Mouse (Mus musculus) embryonic facial prominence, embryonic 10.5 days (tissue): ENCODE data around the gene Gsta2. TPM values are rescaled to one million over a fixed set of nuclear protein-coding genes. Genes with fewer than 3 reads are reported as not detected.
A peak's percentile ranks its signal among the peaks of the same experiment; 100 is the strongest.
"Not testable (repeated sequence)": the region's sequence is repeated elsewhere in the genome, so short reads cannot be mapped to it uniquely, and the experiment has no call there.

ENCODE experiments used
- DNase-seq: peaks from one replicate; pipeline ENCODE4 v3.0.0-alpha.2; 2017; ENCODE audit warnings: low spot score
- H3K27ac ChIP-seq: fragments of 300-500 bp; sonication (generic); replicated peaks from 2 replicates; pipeline ENCODE4 v1.5.1; 2016; ENCODE audit warnings: mild to moderate bottlenecking
- H3K27me3 ChIP-seq: fragments of 300-500 bp; sonication (generic); replicated peaks from 2 replicates; pipeline ENCODE4 v1.6.1; 2016; ENCODE audit warnings: low read depth, mild to moderate bottlenecking; ENCODE audit not compliant: poor library complexity, severe bottlenecking
- H3K36me3 ChIP-seq: fragments of 300-500 bp; sonication (generic); replicated peaks from 2 replicates; pipeline ENCODE4 v1.6.1; 2016; ENCODE audit warnings: mild to moderate bottlenecking, moderate library complexity
- H3K4me1 ChIP-seq: fragments of 300-500 bp; sonication (generic); 2 replicates; pipeline ENCODE4 v1.6.1; 2016
- H3K4me3 ChIP-seq: fragments of 300-500 bp; sonication (generic); 2 replicates; pipeline ENCODE4 v1.5.1; 2016; ENCODE audit warnings: mild to moderate bottlenecking, moderate library complexity
- H3K9me3 ChIP-seq: fragments of 300-500 bp; sonication (generic); 2 replicates; pipeline ENCODE4 v1.6.1; 2016; ENCODE audit warnings: mild to moderate bottlenecking
- WGBS: fragments of 180-500 bp; shearing (Covaris S2); methylation state at CpG from one replicate; pipeline ENCODE4 v1.1.7; 2016; 5-methylcytosine and 5-hydroxymethylcytosine counted together
- polyA plus RNA-seq: library from polyadenylated mRNA; unstranded; fragments of >200 nt; fragmentation: Nextera tagmentation; extraction: Ambion mirVana; gene quantifications from 2 replicates; pipeline ENCODE4 v1.2.1, GENCODE M21; 2016

Gene Gsta2
- polyA plus RNA-seq, 1 experiment from 2014 or later, result not detected

DNA sequence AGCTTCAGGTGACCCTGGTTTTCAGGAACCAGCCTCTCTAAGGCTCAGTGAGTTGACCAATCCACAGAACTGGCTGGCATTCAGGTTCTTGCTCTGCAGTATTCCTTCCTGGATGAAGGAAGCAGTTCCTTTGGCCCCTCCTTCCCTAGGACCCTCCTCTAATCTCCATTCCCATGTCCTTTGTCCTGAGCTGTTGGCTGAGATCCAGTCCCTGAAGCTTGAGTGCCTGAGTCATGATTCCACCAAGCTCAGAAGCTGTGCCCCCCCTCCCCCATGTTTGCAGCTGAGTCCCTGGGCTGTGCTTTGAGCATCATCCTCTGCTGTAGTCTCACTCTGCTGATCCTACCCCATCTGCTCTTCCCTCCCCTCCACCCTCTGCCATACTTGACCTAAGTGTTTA, 18.5 kb downstream of the Gsta2 start:
- not testable (repeated sequence) for H3K27ac ChIP-seq, H3K9me3 ChIP-seq, H3K4me1 ChIP-seq, H3K27me3 ChIP-seq, H3K4me3 ChIP-seq, DNase-seq, H3K36me3 ChIP-seq

DNA sequence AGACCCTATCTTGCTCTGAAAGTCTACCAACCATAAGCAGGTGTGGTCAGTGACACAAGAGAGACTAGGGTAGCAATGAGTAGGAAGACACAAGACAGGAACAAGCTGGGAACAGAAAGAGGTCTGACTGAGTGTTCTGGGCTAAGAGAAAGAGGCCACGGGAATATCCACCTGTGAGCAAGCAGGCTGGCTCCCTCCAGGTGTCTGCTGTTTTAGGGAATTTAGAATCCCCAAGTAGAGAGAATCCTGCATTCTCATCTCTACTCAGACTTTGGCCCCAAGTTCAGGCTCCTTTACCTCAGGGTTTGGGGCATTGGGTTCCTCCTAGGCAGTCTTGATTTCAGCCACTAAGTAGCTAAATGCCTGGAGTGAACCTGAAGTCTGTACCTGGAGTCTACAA, 28.3 kb downstream of the Gsta2 start, which contains the start of gene Omt2b:
Gene Omt2b, plus strand, starts transcription at position 301 of the 400 bp plus-strand sequence.
- H3K4me3 ChIP-seq, H3K36me3 ChIP-seq, H3K4me1 ChIP-seq, H3K9me3 ChIP-seq, DNase-seq, H3K27ac ChIP-seq, H3K27me3 ChIP-seq: not testable (repeated sequence)
- WGBS, result 75% methylated on average over 1 of the region's 1 CpGs

DNA sequence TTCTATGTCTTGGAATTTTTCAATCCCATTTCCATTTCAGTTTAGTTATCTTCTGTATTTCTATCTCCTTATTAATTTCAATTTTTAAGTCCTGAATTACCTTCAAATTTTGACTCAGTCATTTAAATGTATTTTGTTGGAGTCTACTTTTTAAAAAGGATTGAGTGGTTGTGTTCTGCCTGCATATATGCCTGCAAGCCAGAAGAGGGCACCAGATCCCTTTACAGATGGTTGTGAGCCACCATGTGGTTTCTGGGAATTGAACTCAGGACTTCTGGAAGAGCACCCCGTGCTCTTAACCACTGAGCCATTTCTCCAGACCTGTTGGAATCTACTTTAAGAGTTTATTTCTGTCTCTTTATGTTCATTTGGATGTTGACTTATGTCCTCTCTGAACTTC, 36.1 kb downstream of the Gsta2 start:
- Histone ChIP-seq H3K4me3 (no peak overlapping the region), H3K36me3 (no peaks in the 10 kb centered on the region), H3K4me1 (no peaks in the 10 kb centered on the region), H3K27me3 (no peaks in the 10 kb centered on the region), H3K27ac (no peak overlapping the region), H3K9me3 (no peaks in the 10 kb centered on the region)
- 47% methylated on average over 1 of the region's 1 CpGs for WGBS
- no peak for DNase-seq

DNA sequence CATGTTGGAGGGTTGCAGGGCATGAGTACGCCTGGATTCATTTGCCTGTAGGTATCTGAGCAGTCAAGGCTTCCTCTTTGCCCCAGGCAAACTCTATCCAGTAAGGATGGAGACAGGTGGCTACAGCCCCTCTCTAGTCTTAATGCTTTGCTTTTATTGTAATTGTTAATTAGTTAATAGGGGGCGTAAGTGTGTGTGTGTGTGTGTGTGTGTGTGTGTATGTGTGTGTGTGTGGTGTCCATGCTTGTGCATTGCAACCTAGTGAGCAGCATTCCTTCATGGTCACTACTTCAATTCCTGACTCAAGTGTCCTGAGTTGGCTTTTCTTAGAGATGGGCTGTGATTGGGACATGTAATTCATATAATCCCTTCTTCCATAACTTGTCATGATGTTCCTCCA, 40.9 kb downstream of the Gsta2 start, which contains the start of gene Omt2a:
Gene Omt2a, minus strand, starts transcription at position 101 of the 400 bp plus-strand sequence.
- DNase-seq, result no peak
- no peaks in the 10 kb centered on the region for H3K4me1 ChIP-seq
- no peak within 1 kb of the TSS for H3K27ac ChIP-seq
- 80% methylated on average over 2 of the region's 2 CpGs for WGBS
- no peaks in the 10 kb centered on the region for H3K27me3 ChIP-seq
- no peak within 1 kb of the TSS for H3K4me3 ChIP-seq
- H3K36me3 ChIP-seq, result no peaks in the 10 kb centered on the region
- no peaks in the 10 kb centered on the region for H3K9me3 ChIP-seq

DNA sequence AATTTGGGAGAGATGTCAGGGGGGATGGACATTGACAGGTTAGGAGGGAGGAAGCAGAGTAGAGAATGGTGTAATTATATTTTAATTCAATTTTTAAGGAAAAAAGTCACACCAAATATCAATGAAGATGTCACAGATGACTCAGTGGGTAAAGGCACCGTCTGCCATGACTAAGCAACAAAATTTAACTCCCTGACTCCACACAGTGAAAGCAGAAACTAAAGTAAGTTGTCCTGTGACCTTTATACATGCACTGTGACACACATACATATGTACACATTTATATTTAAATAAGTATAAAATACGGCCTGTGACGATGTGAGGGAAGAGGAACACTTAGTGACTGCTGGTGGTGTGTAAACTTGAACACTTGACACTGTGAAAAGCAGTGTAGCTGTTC, 47.5 kb downstream of the Gsta2 start:
- H3K4me1 ChIP-seq, H3K27me3 ChIP-seq: not testable (repeated sequence)
- 88% methylated on average over 3 of the region's 3 CpGs for WGBS

DNA sequence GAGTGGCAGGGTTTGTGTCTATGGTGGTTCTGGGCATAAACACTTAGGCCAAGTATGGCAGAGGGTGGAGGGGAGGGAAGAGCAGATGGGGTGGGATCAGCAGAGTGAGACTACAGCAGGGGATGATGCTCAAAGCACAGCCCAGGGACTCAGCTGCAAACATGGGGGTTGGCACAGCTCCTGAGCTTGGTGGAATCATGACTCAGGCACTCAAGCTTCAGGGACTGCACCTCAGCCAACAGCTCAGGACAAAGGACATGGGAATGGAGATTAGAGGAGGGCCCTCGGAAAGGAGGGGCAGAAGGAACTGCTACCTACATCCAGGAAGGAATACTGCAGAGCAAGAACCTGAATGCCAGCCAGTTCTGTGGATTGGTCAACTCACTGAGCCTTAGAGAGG, 56.4 kb downstream of the Gsta2 start:
- not testable (repeated sequence) for H3K27ac ChIP-seq, H3K4me3 ChIP-seq, DNase-seq, H3K27me3 ChIP-seq, H3K4me1 ChIP-seq, H3K9me3 ChIP-seq, H3K36me3 ChIP-seq
- WGBS, result 83% methylated on average over 1 of the region's 1 CpGs

More for the DNA sequence above, 47.5 kb downstream of the Gsta2 start:
- DNase-seq, H3K36me3 ChIP-seq, H3K9me3 ChIP-seq, H3K4me3 ChIP-seq, H3K27ac ChIP-seq: not testable (repeated sequence)

DNA sequence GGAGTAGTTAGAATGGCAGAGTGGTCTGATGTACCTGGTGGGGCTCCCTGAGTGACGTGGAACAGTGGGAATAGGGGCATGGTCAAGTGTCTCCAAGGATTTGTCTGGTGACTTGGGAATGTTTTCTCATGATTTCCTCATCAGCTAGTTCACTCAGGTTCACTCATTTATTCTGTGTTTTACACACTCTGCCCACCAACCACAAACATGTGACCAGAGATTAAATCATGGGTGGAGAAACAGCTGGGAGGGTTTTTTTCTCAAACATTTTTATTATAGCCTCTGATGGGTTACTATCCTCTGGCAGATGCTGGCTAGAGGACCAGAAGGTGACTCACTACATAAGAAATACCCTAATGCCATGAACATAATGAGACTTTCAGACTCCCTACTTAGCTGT, 57.4 kb downstream of the Gsta2 start:
- H3K4me1 ChIP-seq, result no peaks in the 10 kb centered on the region
- no peak overlapping the region for H3K27ac ChIP-seq
- H3K9me3 ChIP-seq, result no peaks in the 10 kb centered on the region
- no peaks in the 10 kb centered on the region for H3K36me3 ChIP-seq
- DNase-seq, result no peak
- no peak overlapping the region for H3K4me3 ChIP-seq
- WGBS, result 82% methylated on average over 1 of the region's 1 CpGs
- no peaks in the 10 kb centered on the region for H3K27me3 ChIP-seq

DNA sequence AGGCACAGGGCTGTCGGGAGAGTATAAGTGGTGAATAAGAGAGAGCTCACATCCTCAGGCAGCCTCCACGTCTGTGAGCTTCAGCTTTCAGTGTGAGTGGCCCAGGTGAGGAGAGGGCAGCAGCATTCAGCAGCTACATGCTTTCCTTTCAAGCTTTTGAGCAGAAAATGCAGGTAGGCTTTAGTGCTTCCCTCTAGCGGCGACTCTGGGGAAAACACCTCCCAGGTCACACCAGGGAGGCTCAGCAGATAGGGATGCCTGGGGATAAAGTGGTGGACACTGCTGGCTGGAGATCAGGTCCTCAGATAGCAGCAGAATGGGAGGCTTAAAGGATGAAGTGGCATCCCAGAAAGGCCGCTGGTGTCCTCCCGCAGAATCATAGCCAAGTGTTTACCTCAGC, 59.5 kb downstream of the Gsta2 start:
- H3K4me3 ChIP-seq, H3K9me3 ChIP-seq, H3K36me3 ChIP-seq, H3K27me3 ChIP-seq, H3K27ac ChIP-seq, H3K4me1 ChIP-seq: not testable (repeated sequence)
- 13% methylated on average over 6 of the region's 6 CpGs for WGBS
- DNase-seq, result peak; percentile 74

DNA sequence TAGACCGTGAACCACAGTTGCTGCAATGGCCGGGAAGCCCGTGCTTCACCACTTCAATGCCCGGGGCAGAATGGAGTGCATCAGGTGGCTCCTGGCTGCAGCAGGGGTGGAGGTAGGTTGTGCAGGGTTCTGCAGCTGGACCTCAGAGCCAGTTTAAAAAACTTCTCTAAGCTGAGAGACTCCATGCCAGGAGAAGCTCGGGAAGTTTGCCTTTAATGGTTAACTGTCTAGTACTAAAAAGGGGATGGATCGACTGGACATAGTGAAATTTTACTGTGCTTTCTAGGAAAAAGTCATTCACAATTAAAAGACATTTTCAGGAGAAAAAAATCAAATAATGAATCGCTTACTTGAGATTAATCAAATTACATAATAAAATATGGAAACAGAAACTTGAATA, 60.8 kb downstream of the Gsta2 start:
- H3K4me1 ChIP-seq, H3K4me3 ChIP-seq, H3K27ac ChIP-seq, DNase-seq, H3K27me3 ChIP-seq, H3K9me3 ChIP-seq, H3K36me3 ChIP-seq: not testable (repeated sequence)
- WGBS, result 78% methylated on average over 7 of the region's 7 CpGs

DNA sequence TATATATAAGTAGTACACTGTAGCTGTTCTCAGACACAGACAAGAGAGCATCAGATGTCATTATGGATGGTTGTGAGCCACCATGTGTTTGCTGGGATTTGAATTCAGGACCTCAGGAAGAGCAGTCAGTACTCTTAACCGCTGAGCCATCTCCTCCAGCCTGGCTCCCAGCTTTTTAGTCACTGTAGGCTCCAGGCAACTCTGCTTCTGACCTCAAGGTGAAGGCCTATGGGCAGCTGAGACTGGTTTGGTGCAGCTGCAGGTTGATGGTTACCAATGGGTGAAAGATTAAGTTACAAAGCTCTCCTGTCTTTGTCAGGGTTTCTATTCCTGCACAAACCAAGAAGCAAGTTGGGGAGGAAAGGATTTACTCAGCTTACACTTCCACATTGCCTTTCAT, 61.9 kb downstream of the Gsta2 start:
- H3K36me3 ChIP-seq, H3K27me3 ChIP-seq, H3K9me3 ChIP-seq, H3K4me1 ChIP-seq, DNase-seq, H3K4me3 ChIP-seq, H3K27ac ChIP-seq: not testable (repeated sequence)
- 70% methylated on average over 1 of the region's 1 CpGs for WGBS

DNA sequence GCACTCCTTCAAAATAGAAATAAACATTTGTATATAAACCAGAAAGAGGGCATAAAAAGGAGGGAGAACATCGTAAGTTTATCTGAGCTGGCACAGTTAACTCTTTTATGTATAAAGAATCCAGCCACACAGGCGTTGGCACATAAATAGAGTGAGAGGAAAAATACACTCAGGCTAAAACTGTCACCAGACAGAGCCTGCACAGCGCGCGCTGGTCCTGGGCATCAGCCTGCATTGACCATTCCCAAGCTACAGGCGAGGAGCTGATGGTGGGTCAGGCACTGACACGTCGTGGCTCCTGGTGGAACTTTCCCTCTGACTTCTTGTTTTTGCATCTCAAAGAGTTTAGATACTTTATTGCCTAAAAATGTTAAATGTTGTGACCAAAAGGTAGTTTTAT, 63.1 kb downstream of the Gsta2 start:
- H3K27ac ChIP-seq, H3K4me1 ChIP-seq, H3K36me3 ChIP-seq, H3K27me3 ChIP-seq, DNase-seq, H3K4me3 ChIP-seq, H3K9me3 ChIP-seq: not testable (repeated sequence)
- WGBS, result 93% methylated on average over 8 of the region's 8 CpGs

DNA sequence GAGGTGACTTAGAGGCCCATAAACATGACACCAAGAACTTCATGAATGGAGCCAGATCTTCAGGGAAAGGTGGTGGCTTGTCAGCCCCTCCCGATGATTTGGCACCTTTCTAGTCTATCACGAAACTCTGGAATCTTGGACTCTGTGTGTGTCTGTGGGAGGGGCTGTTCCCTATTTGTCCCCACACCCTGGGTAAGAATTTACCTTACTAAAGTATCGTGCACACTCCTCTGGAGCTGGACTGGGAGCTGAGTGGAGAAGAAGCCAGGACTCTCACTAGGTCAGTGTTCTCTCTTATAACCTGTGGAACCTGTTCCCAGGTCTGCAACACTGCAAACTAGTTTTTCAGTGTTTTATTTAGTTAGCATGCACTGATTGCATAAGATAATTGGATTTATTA, 65.9 kb downstream of the Gsta2 start, which contains the start of gene Gm10639:
Gene Gm10639, plus strand, starts transcription at position 201 of the 400 bp plus-strand sequence.
- not testable (repeated sequence) for H3K4me1 ChIP-seq, H3K9me3 ChIP-seq, DNase-seq, H3K27me3 ChIP-seq, H3K4me3 ChIP-seq, H3K27ac ChIP-seq, H3K36me3 ChIP-seq
- 83% methylated on average over 3 of the region's 3 CpGs for WGBS

DNA sequence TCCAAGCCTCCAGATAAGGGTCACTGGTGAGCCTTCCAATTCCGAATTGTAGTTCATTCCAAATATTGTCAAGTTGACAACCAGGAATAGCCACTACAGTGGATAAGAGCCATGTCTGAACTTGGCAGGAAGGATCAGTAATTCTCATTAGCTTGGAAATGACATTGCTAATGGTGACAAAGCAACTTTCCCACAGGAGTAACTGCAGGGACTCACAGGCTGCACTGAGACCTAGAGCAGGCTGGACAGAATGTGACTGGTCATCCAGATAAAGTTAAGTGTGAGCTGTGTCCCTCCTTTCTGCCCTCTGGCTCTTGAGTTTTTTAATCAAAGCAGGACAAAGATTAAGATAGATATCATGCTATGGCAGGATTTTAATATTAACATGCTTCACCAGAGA, 66.5 kb downstream of the Gsta2 start:
- not testable (repeated sequence) for H3K9me3 ChIP-seq, DNase-seq, H3K27ac ChIP-seq, H3K27me3 ChIP-seq, H3K4me3 ChIP-seq, H3K36me3 ChIP-seq, H3K4me1 ChIP-seq
- WGBS, result 81% methylated on average over 1 of the region's 1 CpGs
